Comparison of ENCODE assay signal across 19 mouse cellular contexts in the genomic region with DNA sequence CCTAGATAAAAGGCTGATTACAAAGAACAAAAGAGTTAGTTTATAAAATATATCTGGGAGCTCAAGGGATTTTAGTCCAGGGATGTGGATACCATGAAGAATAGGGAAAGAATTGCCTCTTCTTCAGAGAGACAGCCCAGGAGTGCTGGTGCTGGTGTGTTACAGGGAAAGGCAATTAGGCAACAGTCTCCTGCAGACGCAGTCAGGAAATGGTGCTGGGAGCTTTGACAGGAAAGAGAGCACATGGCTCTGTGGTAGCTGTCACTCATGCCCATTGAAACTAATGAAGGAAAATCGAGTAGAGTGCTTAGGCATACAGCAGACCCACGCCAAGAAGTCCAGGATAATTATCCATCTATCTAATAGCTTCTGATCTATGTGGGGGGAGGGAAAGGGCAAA.
"Had no signal": no experiment of that assay in that cellular context is flagged by ENCODE, and none has a peak within 500 bp of the region (broad histone marks: within the 10 kb centered on the region; RNA-seq: fewer than 3 reads in every experiment).

No protein-coding gene starts in this region.

- DNase-seq: kidney, adult 18-20 months; kidney, adult 9 months; kidney, postnatal 14 days; kidney, postnatal 4 days; liver, embryonic 13.5 days; lung, embryonic 14.5 days; midbrain, embryonic 14.5 days; right cerebral cortex, adult 18-20 months; right cerebral cortex, postnatal 14 days; right cerebral cortex, postnatal 4 days; thymus, adult 2 months; thymus, postnatal 14 days; thymus, postnatal 4 days had no signal

- H3K4me1 ChIP-seq: liver, embryonic 13.5 days; neural tube, embryonic 13.5 days had no signal

- H3K4me3 ChIP-seq: left cerebral cortex, adult 2 months; liver, embryonic 13.5 days; myocyte; neural tube, embryonic 13.5 days had no signal

- H3K4me2 ChIP-seq: liver, embryonic 13.5 days; lung, embryonic 14.5 days; neural tube, embryonic 13.5 days had no signal

- H3K36me3 ChIP-seq: liver, embryonic 13.5 days; neural tube, embryonic 13.5 days had no signal

- H3K27ac ChIP-seq: left cerebral cortex, adult 2 months; liver, embryonic 13.5 days; macrophage; neural tube, embryonic 13.5 days; stomach, postnatal 0 days had no signal

- H3K9ac ChIP-seq: liver, embryonic 13.5 days; lung, embryonic 14.5 days; neural tube, embryonic 13.5 days had no signal

- H3K27me3 ChIP-seq: neural tube, embryonic 13.5 days had no signal

- ATAC-seq: lung, postnatal 0 days had no signal

- H3K9me3 ChIP-seq: liver, embryonic 13.5 days; neural tube, embryonic 13.5 days had no signal
